Mouse (Mus musculus): ENCODE measurements around the gene Sept5. TPM values are rescaled to one million over a fixed set of nuclear protein-coding genes. Genes with fewer than 3 reads are reported as not detected.
A peak's percentile ranks its signal among the peaks of the same experiment; 100 is the strongest.

Sept5 gene
- polyA plus RNA-seq, 1 experiment from 2014 or later, result 79.8 TPM

GRCm38 (mm10) chr16:18591047-18592018 lies 38.4 kb downstream of the Sept5 start:
- Histone ChIP-seq H3K4me3 (ENCODE audit: low read depth, low read length) (0 out of 2 replicates have a peak overlapping the region, but pooled peaks have one; percentile 8), H3K4me1 (ENCODE audit: control insufficient read depth, insufficient read depth, low read length) (peaks cover 12% of the 10 kb centered on the region), H3K36me3 (ENCODE audit: control insufficient read depth, insufficient read depth, low read length) (no peaks in the 10 kb centered on the region), H3K27me3 (ENCODE audit: control insufficient read depth, insufficient read depth, low read length) (peaks cover 76% of the 10 kb centered on the region), H3K9ac (ENCODE audit: low read length) (no peak overlapping the region), H3K9me3 (ENCODE audit: control insufficient read depth, low read length) (no peaks in the 10 kb centered on the region), H3K4me2 (ENCODE audit: low read depth) (peak overlapping the region; percentile 28), H3K27ac (ENCODE audit: low read depth, low read length) (no peak overlapping the region)
- DNase-seq (ENCODE audit: low spot score) (peak; percentile 63), ATAC-seq (ENCODE audit: insufficient read depth, low FRiP score, low TSS enrichment) (no peak)
- 2% methylated on average over 53 of the region's 59 CpGs for WGBS

DNA sequence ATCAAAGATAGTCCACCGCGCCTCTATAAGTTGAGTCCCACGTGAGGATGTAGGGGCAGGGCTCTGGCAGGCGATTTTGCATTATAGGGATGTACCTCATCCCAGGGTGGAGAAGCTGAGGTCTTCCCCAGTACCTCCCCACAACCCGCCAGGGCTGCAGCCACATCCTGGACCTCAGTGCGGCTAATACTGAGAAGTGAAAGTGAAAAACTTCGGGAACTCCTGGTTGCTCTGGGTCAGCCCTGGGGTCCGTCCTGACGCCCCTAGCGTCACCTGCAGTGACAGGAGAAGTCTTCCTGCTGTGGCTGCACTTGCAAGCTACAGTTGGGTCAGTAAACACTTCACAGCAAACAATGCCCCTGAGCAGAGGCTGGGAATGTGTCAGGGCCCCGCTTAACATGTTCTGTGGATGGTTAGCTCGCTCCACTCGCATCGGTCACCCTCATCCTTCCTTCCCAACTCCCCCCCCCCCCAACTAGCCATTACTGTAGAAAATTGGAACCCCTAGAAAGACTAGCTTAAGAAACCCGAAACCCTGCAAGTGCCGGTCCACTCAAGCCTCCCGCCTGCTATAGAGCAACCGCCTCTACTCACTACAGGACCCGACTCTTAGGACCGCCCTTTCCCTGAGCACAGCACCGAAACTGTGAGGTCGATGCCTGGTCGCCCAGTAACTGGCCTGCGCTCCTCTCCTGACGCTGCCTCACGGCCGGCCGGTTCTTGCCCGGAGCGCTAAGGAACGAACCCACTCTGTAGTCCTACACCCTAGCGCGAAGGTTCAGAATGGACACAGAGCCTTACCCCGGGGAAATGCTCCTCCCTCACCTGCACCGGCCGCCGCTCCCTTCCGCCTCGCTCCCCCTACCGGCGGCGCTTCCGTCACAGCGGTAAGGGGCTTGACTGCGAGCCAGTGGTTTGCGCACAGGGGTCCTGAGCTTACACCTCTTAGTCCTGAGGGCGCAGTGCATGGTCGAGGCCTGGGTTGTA lies 39.7 kb downstream of the Sept5 start, which contains the start of gene Tbx1:
Tbx1 (minus strand) TSS at position 868 of the 987 bp plus-strand sequence.
- H3K9me3 ChIP-seq (ENCODE audit: control insufficient read depth, low read length), result no peaks in the 10 kb centered on the region
- no peaks in the 10 kb centered on the region for H3K36me3 ChIP-seq (ENCODE audit: control insufficient read depth, insufficient read depth, low read length)
- H3K4me2 ChIP-seq (ENCODE audit: low read depth), result peak within 1 kb of the TSS; percentile 28
- DNase-seq (ENCODE audit: low spot score) (peak; percentile 57), ATAC-seq (ENCODE audit: insufficient read depth, low FRiP score, low TSS enrichment) (no peak)
- H3K4me3 ChIP-seq (ENCODE audit: low read depth, low read length), result peak within 1 kb of the TSS; percentile 16; the same call in 1 of the 2 replicates
- H3K4me1 ChIP-seq (ENCODE audit: control insufficient read depth, insufficient read depth, low read length), result peaks cover 15% of the 10 kb centered on the region
- no peak within 1 kb of the TSS for H3K27ac ChIP-seq (ENCODE audit: low read depth, low read length)
- no peak within 1 kb of the TSS for H3K9ac ChIP-seq (ENCODE audit: low read length)
- 1% methylated on average over 48 of the region's 48 CpGs for WGBS
- peaks cover 88% of the 10 kb centered on the region for H3K27me3 ChIP-seq (ENCODE audit: control insufficient read depth, insufficient read depth, low read length)

DNA sequence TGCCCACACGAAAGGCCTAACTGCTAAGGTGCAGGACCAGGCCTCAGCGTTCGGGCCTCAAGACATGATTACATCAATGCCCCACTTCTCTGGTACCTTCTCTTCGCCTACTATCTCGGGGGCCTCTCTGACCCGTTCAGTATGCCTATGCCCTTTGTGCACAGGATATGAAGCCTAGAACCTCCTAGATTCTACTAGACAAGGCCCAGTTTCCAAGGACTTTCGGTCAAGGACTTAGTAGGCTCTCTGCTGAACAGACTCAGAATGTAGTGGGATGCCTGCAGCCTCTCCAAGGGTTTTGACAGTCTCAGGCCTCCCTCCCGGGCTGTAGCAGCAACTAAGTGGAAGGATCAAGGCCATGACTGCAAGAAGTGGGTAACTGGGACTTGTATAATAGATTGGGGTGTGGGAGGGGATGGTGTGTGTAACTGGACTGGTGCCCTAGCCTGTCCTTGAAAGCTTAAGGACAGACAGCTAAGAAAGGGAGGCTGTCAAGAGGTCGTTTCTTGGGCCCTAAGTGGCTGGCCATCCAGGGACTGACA lies 40.6 kb downstream of the Sept5 start:
- no peak for DNase-seq (ENCODE audit: low spot score)
- no peaks in the 10 kb centered on the region for H3K9me3 ChIP-seq (ENCODE audit: control insufficient read depth, low read length)
- H3K4me3 ChIP-seq (ENCODE audit: low read depth, low read length), result no peak overlapping the region; the same call in 1 of the 2 replicates
- H3K27me3 ChIP-seq (ENCODE audit: control insufficient read depth, insufficient read depth, low read length), result peaks cover 94% of the 10 kb centered on the region
- no peak overlapping the region for H3K4me2 ChIP-seq (ENCODE audit: low read depth)
- 8% methylated on average over 9 of the region's 9 CpGs for WGBS
- ATAC-seq (ENCODE audit: insufficient read depth, low FRiP score, low TSS enrichment), result no peak
- H3K4me1 ChIP-seq (ENCODE audit: control insufficient read depth, insufficient read depth, low read length), result peaks cover 15% of the 10 kb centered on the region
- no peaks in the 10 kb centered on the region for H3K36me3 ChIP-seq (ENCODE audit: control insufficient read depth, insufficient read depth, low read length)
- no peak overlapping the region for H3K9ac ChIP-seq (ENCODE audit: low read length)
- no peak overlapping the region for H3K27ac ChIP-seq (ENCODE audit: low read depth, low read length)

GRCm38 (mm10) chr16:18588738-18589055 lies 41.1 kb downstream of the Sept5 start:
- Histone ChIP-seq H3K9ac (ENCODE audit: low read length) (no peak overlapping the region), H3K27me3 (ENCODE audit: control insufficient read depth, insufficient read depth, low read length) (peaks cover 96% of the 10 kb centered on the region), H3K9me3 (ENCODE audit: control insufficient read depth, low read length) (no peaks in the 10 kb centered on the region), H3K4me3 (ENCODE audit: low read depth, low read length) (no peak overlapping the region), H3K4me1 (ENCODE audit: control insufficient read depth, insufficient read depth, low read length) (peaks cover 15% of the 10 kb centered on the region), H3K4me2 (ENCODE audit: low read depth) (no peak overlapping the region; the same call in 1 of the 2 replicates), H3K36me3 (ENCODE audit: control insufficient read depth, insufficient read depth, low read length) (no peaks in the 10 kb centered on the region), H3K27ac (ENCODE audit: low read depth, low read length) (no peak overlapping the region)
- peak; percentile 35 for DNase-seq (ENCODE audit: low spot score)
- ATAC-seq (ENCODE audit: insufficient read depth, low FRiP score, low TSS enrichment), result no peak
- WGBS, result 1% methylated on average over 31 of the region's 31 CpGs

GRCm38 (mm10) chr16:18587847-18588737 lies 41.7 kb downstream of the Sept5 start:
- ATAC-seq (ENCODE audit: insufficient read depth, low FRiP score, low TSS enrichment) (no peak), DNase-seq (ENCODE audit: low spot score) (peak; percentile 63)
- no peak overlapping the region for H3K27ac ChIP-seq (ENCODE audit: low read depth, low read length)
- peaks cover 96% of the 10 kb centered on the region for H3K27me3 ChIP-seq (ENCODE audit: control insufficient read depth, insufficient read depth, low read length)
- peak overlapping the region; percentile 28 for H3K4me3 ChIP-seq (ENCODE audit: low read depth, low read length)
- H3K36me3 ChIP-seq (ENCODE audit: control insufficient read depth, insufficient read depth, low read length), result no peaks in the 10 kb centered on the region
- no peaks in the 10 kb centered on the region for H3K9me3 ChIP-seq (ENCODE audit: control insufficient read depth, low read length)
- H3K9ac ChIP-seq (ENCODE audit: low read length), result no peak overlapping the region
- H3K4me1 ChIP-seq (ENCODE audit: control insufficient read depth, insufficient read depth, low read length), result peaks cover 15% of the 10 kb centered on the region
- under 1% methylated on average over 57 of the region's 57 CpGs for WGBS
- peak overlapping the region; percentile 37 for H3K4me2 ChIP-seq (ENCODE audit: low read depth)

GRCm38 (mm10) chr16:18586906-18587546 lies 42.7 kb downstream of the Sept5 start:
- Histone ChIP-seq H3K36me3 (ENCODE audit: control insufficient read depth, insufficient read depth, low read length) (no peaks in the 10 kb centered on the region), H3K27ac (ENCODE audit: low read depth, low read length) (no peak overlapping the region), H3K4me1 (ENCODE audit: control insufficient read depth, insufficient read depth, low read length) (peaks cover 16% of the 10 kb centered on the region), H3K27me3 (ENCODE audit: control insufficient read depth, insufficient read depth, low read length) (peaks cover 99% of the 10 kb centered on the region), H3K9ac (ENCODE audit: low read length) (peak overlapping the region; percentile 47), H3K9me3 (ENCODE audit: control insufficient read depth, low read length) (no peaks in the 10 kb centered on the region), H3K4me3 (ENCODE audit: low read depth, low read length) (peak overlapping the region; percentile 31), H3K4me2 (ENCODE audit: low read depth) (peak overlapping the region; percentile 56)
- 1% methylated on average over 11 of the region's 62 CpGs for WGBS
- ATAC-seq (ENCODE audit: insufficient read depth, low FRiP score, low TSS enrichment), result no peak
- no peak for DNase-seq (ENCODE audit: low spot score)

GRCm38 (mm10) chr16:18586076-18586905 lies 43.5 kb downstream of the Sept5 start:
- Histone ChIP-seq H3K27ac (ENCODE audit: low read depth, low read length) (no peak overlapping the region), H3K9me3 (ENCODE audit: control insufficient read depth, low read length) (no peaks in the 10 kb centered on the region), H3K9ac (ENCODE audit: low read length) (peak overlapping the region; percentile 47), H3K4me2 (ENCODE audit: low read depth) (peak overlapping the region; percentile 56), H3K4me1 (ENCODE audit: control insufficient read depth, insufficient read depth, low read length) (peaks cover 18% of the 10 kb centered on the region), H3K36me3 (ENCODE audit: control insufficient read depth, insufficient read depth, low read length) (no peaks in the 10 kb centered on the region), H3K27me3 (ENCODE audit: control insufficient read depth, insufficient read depth, low read length) (peaks cover 99% of the 10 kb centered on the region), H3K4me3 (ENCODE audit: low read depth, low read length) (peak overlapping the region; percentile 31)
- ATAC-seq (ENCODE audit: insufficient read depth, low FRiP score, low TSS enrichment) (no peak), DNase-seq (ENCODE audit: low spot score) (peak; percentile 51)
- WGBS, result under 1% methylated on average over 81 of the region's 83 CpGs

All from neural tube, embryonic 11.5 days (tissue).